Mouse (Mus musculus) neural tube, embryonic 11.5 days (tissue): Measurements from ENCODE around the gene Iqschfp. TPM values are rescaled to one million over a fixed set of nuclear protein-coding genes. Genes with fewer than 3 reads are reported as not detected.

Experiments used
- ATAC-seq: fragments of 200-750 bp; cut with Nextera tagmentation; 2 replicates; pipeline ENCODE4 v1.8.0; 2017; ENCODE audit warnings: moderate number of reproducible peaks, mild to moderate bottlenecking, moderate TSS enrichment, moderate library complexity; ENCODE audit not compliant: insufficient read depth, low FRiP score, low TSS enrichment
- DNase-seq: peaks from one replicate; pipeline ENCODE4 v3.0.0-alpha.2; 2015; ENCODE audit warnings: low spot score
- H3K27ac ChIP-seq: fragments of 300-500 bp; sonication (generic); 2 replicates; pipeline ENCODE4 v1.5.1; 2014; ENCODE audit warnings: low read depth, mild to moderate bottlenecking, low read length
- H3K27me3 ChIP-seq: fragments of 300-500 bp; sonication (generic); 2 replicates; pipeline ENCODE4 v1.6.1; 2014; ENCODE audit warnings: mild to moderate bottlenecking, low read length, mixed read lengths; ENCODE audit not compliant: control insufficient read depth, insufficient read depth
- H3K36me3 ChIP-seq: fragments of 300-500 bp; sonication (generic); 2 replicates; pipeline ENCODE4 v1.6.1; 2014; ENCODE audit warnings: mild to moderate bottlenecking, low read length, moderate library complexity, mixed read lengths; ENCODE audit not compliant: control insufficient read depth, insufficient read depth
- H3K4me1 ChIP-seq: fragments of 300-500 bp; sonication (generic); 2 replicates; pipeline ENCODE4 v1.6.1; 2014; ENCODE audit warnings: low read length, mixed read lengths; ENCODE audit not compliant: control insufficient read depth, insufficient read depth
- H3K4me2 ChIP-seq: fragments of 300-500 bp; sonication (generic); 2 replicates; pipeline ENCODE4 v1.6.1; 2014; ENCODE audit warnings: low read depth, mild to moderate bottlenecking, moderate library complexity
- H3K4me3 ChIP-seq: fragments of 300-500 bp; sonication (generic); 2 replicates; pipeline ENCODE4 v1.5.1; 2014; ENCODE audit warnings: low read depth, low read length
- H3K9ac ChIP-seq: fragments of 300-500 bp; sonication (generic); 2 replicates; pipeline ENCODE4 v1.6.1; 2014; ENCODE audit warnings: mild to moderate bottlenecking, low read length
- H3K9me3 ChIP-seq: fragments of 300-500 bp; sonication (generic); 2 replicates; pipeline ENCODE4 v1.6.1; 2016; ENCODE audit warnings: low read length; ENCODE audit not compliant: control insufficient read depth
- WGBS: fragments of 180-500 bp; shearing (Covaris S2); extraction: QIAGEN DNeasy Blood & Tissue Kit; methylation state at CpG from one replicate; pipeline ENCODE4 v1.1.7; 2014; 5-methylcytosine and 5-hydroxymethylcytosine counted together
- polyA plus RNA-seq: library from polyadenylated mRNA; unstranded; fragments of >200 nt; fragmentation: Nextera tagmentation; extraction: Ambion mirVana; gene quantifications from 2 replicates; pipeline ENCODE4 v1.2.1, GENCODE M21; 2014

The Iqschfp gene
- polyA plus RNA-seq, 1 experiment from 2014 or later: 0.37 TPM

- H3K27me3 ChIP-seq: no peaks in the 10 kb centered on the region
- DNase-seq (no peak), ATAC-seq (no peak)
- WGBS: 27% methylated on average over 5 of the region's 5 CpGs
- no peaks in the 10 kb centered on the region for H3K9me3 ChIP-seq
- no peaks in the 10 kb centered on the region for H3K36me3 ChIP-seq
- H3K9ac ChIP-seq: no peak overlapping the region
- no peak overlapping the region for H3K4me3 ChIP-seq
- H3K4me2 ChIP-seq: no peak overlapping the region
- H3K4me1 ChIP-seq: no peaks in the 10 kb centered on the region
- H3K27ac ChIP-seq: no peak overlapping the region
Observed at GRCm38 (mm10) chr3:68453266-68453665, 561.2 kb downstream of the Iqschfp start.

- 58% methylated on average over 10 of the region's 10 CpGs for WGBS
- DNase-seq: no peak
- ATAC-seq: no peak
- Histone ChIP-seq H3K27ac (no peak overlapping the region), H3K9ac (no peak overlapping the region), H3K27me3 (no peaks in the 10 kb centered on the region), H3K4me1 (no peaks in the 10 kb centered on the region), H3K4me2 (no peak overlapping the region), H3K36me3 (no peaks in the 10 kb centered on the region), H3K9me3 (no peaks in the 10 kb centered on the region), H3K4me3 (no peak overlapping the region)
Observed at GRCm38 (mm10) chr3:68453719-68454455, 561.9 kb downstream of the Iqschfp start.

- H3K9ac ChIP-seq: no peak overlapping the region
- H3K27ac ChIP-seq: no peak overlapping the region
- H3K4me2 ChIP-seq: no peak overlapping the region
- H3K36me3 ChIP-seq: no peaks in the 10 kb centered on the region
- no peaks in the 10 kb centered on the region for H3K27me3 ChIP-seq
- ATAC-seq (no peak), DNase-seq (no peak)
- no peak overlapping the region for H3K4me3 ChIP-seq
- WGBS: 51% methylated on average over 5 of the region's 5 CpGs
- H3K4me1 ChIP-seq: 0 out of 2 replicates have a peak, but pooled peaks cover 3% of the 10 kb centered on the region
- no peaks in the 10 kb centered on the region for H3K9me3 ChIP-seq
Observed at GRCm38 (mm10) chr3:68466643-68467042, 574.6 kb downstream of the Iqschfp start.

GRCm38 (mm10) chr3:68467941-68468687 lies 576.1 kb downstream of the Iqschfp start:
- no peak for ATAC-seq
- peak; percentile 34 for DNase-seq
- Histone ChIP-seq H3K4me2 (peak overlapping the region; percentile 27), H3K36me3 (no peaks in the 10 kb centered on the region), H3K27me3 (no peaks in the 10 kb centered on the region), H3K4me1 (0 out of 2 replicates have a peak, but pooled peaks cover 3% of the 10 kb centered on the region), H3K9ac (no peak overlapping the region), H3K9me3 (no peaks in the 10 kb centered on the region), H3K4me3 (no peak overlapping the region), H3K27ac (no peak overlapping the region)
- WGBS: 3% methylated on average over 10 of the region's 10 CpGs

GRCm38 (mm10) chr3:68469643-68470042 lies 577.6 kb downstream of the Iqschfp start:
- Histone ChIP-seq H3K9ac (no peak overlapping the region), H3K4me3 (no peak overlapping the region), H3K27me3 (no peaks in the 10 kb centered on the region), H3K36me3 (no peaks in the 10 kb centered on the region), H3K4me1 (0 out of 2 replicates have a peak, but pooled peaks cover 3% of the 10 kb centered on the region), H3K27ac (no peak overlapping the region), H3K9me3 (no peaks in the 10 kb centered on the region), H3K4me2 (no peak overlapping the region)
- ATAC-seq (no peak), DNase-seq (no peak)
- 86% methylated on average over 1 of the region's 1 CpGs for WGBS

- H3K9ac ChIP-seq: no peak overlapping the region
- no peak for ATAC-seq
Observed at GRCm38 (mm10) chr3:68470061-68470460, 578.0 kb downstream of the Iqschfp start.

GRCm38 (mm10) chr3:68470622-68471021 lies 578.6 kb downstream of the Iqschfp start:
- 64% methylated on average over 5 of the region's 5 CpGs for WGBS
- ATAC-seq: no peak
- DNase-seq: no peak

More at GRCm38 (mm10) chr3:68470061-68470460, 578.0 kb downstream of the Iqschfp start:
- no peak for DNase-seq
- H3K27ac ChIP-seq: no peak overlapping the region
- 0 out of 2 replicates have a peak, but pooled peaks cover 3% of the 10 kb centered on the region for H3K4me1 ChIP-seq
- H3K27me3 ChIP-seq: no peaks in the 10 kb centered on the region
- no peaks in the 10 kb centered on the region for H3K9me3 ChIP-seq
- H3K4me2 ChIP-seq: no peak overlapping the region
- H3K4me3 ChIP-seq: no peak overlapping the region
- H3K36me3 ChIP-seq: no peaks in the 10 kb centered on the region
- WGBS: 51% methylated on average over 3 of the region's 3 CpGs

GRCm38 (mm10) chr3:68476336-68476735 lies 584.3 kb downstream of the Iqschfp start:
- 87% methylated on average over 7 of the region's 7 CpGs for WGBS

More at GRCm38 (mm10) chr3:68470622-68471021, 578.6 kb downstream of the Iqschfp start:
- Histone ChIP-seq H3K36me3 (no peaks in the 10 kb centered on the region), H3K9me3 (no peaks in the 10 kb centered on the region), H3K27ac (no peak overlapping the region), H3K27me3 (no peaks in the 10 kb centered on the region), H3K4me1 (0 out of 2 replicates have a peak, but pooled peaks cover 3% of the 10 kb centered on the region), H3K9ac (no peak overlapping the region), H3K4me2 (no peak overlapping the region), H3K4me3 (no peak overlapping the region)

More at GRCm38 (mm10) chr3:68476336-68476735, 584.3 kb downstream of the Iqschfp start:
- DNase-seq: no peak
- ATAC-seq: no peak
- Histone ChIP-seq H3K27me3 (no peaks in the 10 kb centered on the region), H3K4me2 (no peak overlapping the region), H3K27ac (no peak overlapping the region), H3K4me3 (no peak overlapping the region), H3K9me3 (no peaks in the 10 kb centered on the region), H3K9ac (no peak overlapping the region), H3K36me3 (no peaks in the 10 kb centered on the region), H3K4me1 (0 out of 2 replicates have a peak, but pooled peaks cover 3% of the 10 kb centered on the region)
